Mouse (Mus musculus): ENCODE measurements around the gene Ntn1. TPM values are rescaled to one million over a fixed set of nuclear protein-coding genes. Genes with fewer than 3 reads are reported as not detected.

Ntn1 gene
- total RNA-seq, 4 experiments from 2014 or later: 6.0 to 7.3 (median 7.0) TPM

GRCm38 (mm10) chr11:68339331-68339730 lies 61.3 kb downstream of the Ntn1 start:
- no peak for DNase-seq (ENCODE audit: low spot score in 2 of 2)

- DNase-seq (ENCODE audit: low spot score in 2 of 2): no peak
Observed at GRCm38 (mm10) chr11:68331676-68332265, 68.9 kb downstream of the Ntn1 start.

GRCm38 (mm10) chr11:68331117-68331437 lies 69.5 kb downstream of the Ntn1 start:
- DNase-seq (ENCODE audit: low spot score in 2 of 2): no peak

- DNase-seq (ENCODE audit: low spot score in 2 of 2): no peak
Observed at GRCm38 (mm10) chr11:68330398-68331116, 70.1 kb downstream of the Ntn1 start.

GRCm38 (mm10) chr11:68324863-68325262 lies 75.8 kb downstream of the Ntn1 start:
- no peak for DNase-seq (ENCODE audit: low spot score in 2 of 2)

- DNase-seq (ENCODE audit: low spot score in 2 of 2): no peak
Observed at GRCm38 (mm10) chr11:68321417-68321816, 79.2 kb downstream of the Ntn1 start.

GRCm38 (mm10) chr11:68315551-68316130 lies 85.0 kb downstream of the Ntn1 start:
- DNase-seq (ENCODE audit: low spot score in 2 of 2): no peak

- DNase-seq (ENCODE audit: low spot score in 2 of 2): no peak
Observed at GRCm38 (mm10) chr11:68313861-68314260, 86.8 kb downstream of the Ntn1 start.

GRCm38 (mm10) chr11:68313065-68313464 lies 87.6 kb downstream of the Ntn1 start:
- DNase-seq (ENCODE audit: low spot score in 2 of 2): no peak

- DNase-seq (ENCODE audit: low spot score in 2 of 2): no peak
Observed at GRCm38 (mm10) chr11:68308911-68309580, 91.6 kb downstream of the Ntn1 start.

- DNase-seq (ENCODE audit: low spot score in 2 of 2): no peak
Observed at GRCm38 (mm10) chr11:68305997-68306396, 94.6 kb downstream of the Ntn1 start.

GRCm38 (mm10) chr11:68302323-68302722 lies 98.3 kb downstream of the Ntn1 start:
- DNase-seq (ENCODE audit: low spot score in 2 of 2): no peak

GRCm38 (mm10) chr11:68301660-68302059 lies 99.0 kb downstream of the Ntn1 start:
- DNase-seq (ENCODE audit: low spot score in 2 of 2): no peak

- DNase-seq (ENCODE audit: low spot score in 2 of 2): no peak
Observed at GRCm38 (mm10) chr11:68295474-68295873, 105.1 kb downstream of the Ntn1 start.

- no peak for DNase-seq (ENCODE audit: low spot score in 2 of 2)
Observed at GRCm38 (mm10) chr11:68290631-68291030, 110.0 kb downstream of the Ntn1 start.

GRCm38 (mm10) chr11:68287331-68287730 lies 113.3 kb downstream of the Ntn1 start:
- no peak for DNase-seq (ENCODE audit: low spot score in 2 of 2)

GRCm38 (mm10) chr11:68286142-68286808 lies 114.3 kb downstream of the Ntn1 start:
- no peak for DNase-seq (ENCODE audit: low spot score in 2 of 2)

GRCm38 (mm10) chr11:68285754-68286141 lies 114.9 kb downstream of the Ntn1 start:
- DNase-seq (ENCODE audit: low spot score in 2 of 2): no peak

- no peak for DNase-seq (ENCODE audit: low spot score in 2 of 2)
Observed at GRCm38 (mm10) chr11:68280001-68280510, 120.6 kb downstream of the Ntn1 start.

- no peak for DNase-seq (ENCODE audit: low spot score in 2 of 2)
Observed at GRCm38 (mm10) chr11:68276945-68277344, 123.7 kb downstream of the Ntn1 start.

- DNase-seq (ENCODE audit: low spot score in 2 of 2): no peak
Observed at GRCm38 (mm10) chr11:68274331-68274811, 126.3 kb downstream of the Ntn1 start.
